Mouse (Mus musculus) kidney, adult 2 months (tissue): Measurements from ENCODE around the gene Rnase10.

Source experiments
- CTCF ChIP-seq: fragments of 200-500 bp; conservative IDR thresholded peaks from 2 replicates; pipeline ENCODE4 v1.5.1; 2011; ENCODE audit warnings: low read depth, mild to moderate bottlenecking, control low read depth, low read length, moderate library complexity, mixed read lengths; ENCODE audit not compliant: insufficient read depth, insufficient read length
- POLR2A ChIP-seq: fragments of 200-500 bp; IDR thresholded peaks from one replicate; pipeline ENCODE4 v1.6.1; 2011; ENCODE audit warnings: low read depth, low read length, control low read depth

GRCm38 (mm10) chr14:50997088-50997487 is 10.5 kb upstream of the Rnase10 start:
- TF ChIP-seq CTCF = no peak
- TF ChIP-seq POLR2A = no peak
